Mouse (Mus musculus) midbrain, postnatal 0 days (tissue): Measurements from ENCODE around the gene Cp. TPM values are rescaled to one million over a fixed set of nuclear protein-coding genes. Genes with fewer than 3 reads are reported as not detected.
A peak's percentile ranks its signal among the peaks of the same experiment; 100 is the strongest.

Experiments used
- ATAC-seq: fragments of 200-750 bp; cut with Nextera tagmentation; 2 replicates; pipeline ENCODE4 v1.8.0; 2017; ENCODE audit warnings: moderate number of reproducible peaks, mild to moderate bottlenecking, moderate TSS enrichment, moderate library complexity; ENCODE audit not compliant: low FRiP score
- DNase-seq: peaks from one replicate; pipeline ENCODE4 v3.0.0-alpha.2; 2015; ENCODE audit warnings: low spot score
- H3K27ac ChIP-seq: fragments of 300-500 bp; sonication (generic); 2 replicates; pipeline ENCODE4 v1.5.1; 2014; ENCODE audit warnings: low read depth, mild to moderate bottlenecking, low read length, mixed read lengths
- H3K27me3 ChIP-seq: fragments of 300-500 bp; sonication (generic); 2 replicates; pipeline ENCODE4 v1.6.1; 2014; ENCODE audit warnings: low read length, control low read depth, mixed read lengths; ENCODE audit not compliant: insufficient read depth
- H3K36me3 ChIP-seq: fragments of 300-500 bp; sonication (generic); 2 replicates; pipeline ENCODE4 v1.6.1; 2014; ENCODE audit warnings: low read length, control low read depth, mixed read lengths; ENCODE audit not compliant: insufficient read depth
- H3K4me1 ChIP-seq: fragments of 300-500 bp; sonication (generic); 2 replicates; pipeline ENCODE4 v1.6.1; 2014; ENCODE audit warnings: mild to moderate bottlenecking, control low read depth, antibody characterized with exemption, low read length, mixed read lengths; ENCODE audit not compliant: insufficient read depth
- H3K4me2 ChIP-seq: fragments of 300-500 bp; sonication (generic); 2 replicates; pipeline ENCODE4 v1.6.1; 2014; ENCODE audit warnings: low read depth, mild to moderate bottlenecking, low read length, mixed read lengths; ENCODE audit not compliant: poor library complexity, severe bottlenecking
- H3K4me3 ChIP-seq: fragments of 300-500 bp; sonication (generic); 2 replicates; pipeline ENCODE4 v1.5.1; 2014; ENCODE audit warnings: low read depth, mild to moderate bottlenecking, low read length, moderate library complexity
- H3K9ac ChIP-seq: fragments of 300-500 bp; sonication (generic); replicated peaks from 2 replicates; pipeline ENCODE4 v1.6.1; 2014; ENCODE audit warnings: mild to moderate bottlenecking, low read length, moderate library complexity, mixed read lengths; ENCODE audit not compliant: poor library complexity, severe bottlenecking
- H3K9me3 ChIP-seq: fragments of 300-500 bp; sonication (generic); 2 replicates; pipeline ENCODE4 v1.6.1; 2016; ENCODE audit warnings: low read length, control low read depth
- CTCF ChIP-seq: IDR thresholded peaks from 2 replicates; pipeline ENCODE4 v1.5.1; 2016; ENCODE audit warnings: antibody characterized with exemption, mild to moderate bottlenecking
- WGBS: fragments of 180-500 bp; shearing (Covaris S2); extraction: QIAGEN DNeasy Blood & Tissue Kit; methylation state at CpG from one replicate; pipeline ENCODE4 v1.1.7; 2014; 5-methylcytosine and 5-hydroxymethylcytosine counted together
- polyA plus RNA-seq: library from polyadenylated mRNA; unstranded; fragments of >200 nt; fragmentation: Nextera tagmentation; extraction: Ambion mirVana; gene quantifications from 2 replicates; pipeline ENCODE4 v1.2.1, GENCODE M21; 2015
- total RNA-seq: library from RNA; depleted of rRNA; stranded (reverse); fragments of >200 nt; gene quantifications from 2 replicates; pipeline ENCODE4 v1.2.3, GENCODE M21; 2014

The Cp gene
- total and polyA plus RNA-seq, 2 experiments from 2014 or later, result 12.2 to 13.3 TPM

- Histone ChIP-seq H3K4me1 (no peaks in the 10 kb centered on the region), H3K9me3 (no peaks in the 10 kb centered on the region), H3K9ac (no peak overlapping the region), H3K27ac (no peak overlapping the region), H3K4me3 (no peak overlapping the region), H3K27me3 (no peaks in the 10 kb centered on the region), H3K4me2 (no peak overlapping the region), H3K36me3 (no peaks in the 10 kb centered on the region)
- ATAC-seq (no peak), DNase-seq (no peak)
- no peak for TF ChIP-seq CTCF
- 62% methylated on average over 4 of the region's 4 CpGs for WGBS
Measured at GRCm38 (mm10) chr3:19992388-19992787, 35.5 kb downstream of the Cp start.

GRCm38 (mm10) chr3:19999551-19999950 lies 42.7 kb downstream of the Cp start:
- TF ChIP-seq CTCF, result no peak
- no peak overlapping the region for H3K4me3 ChIP-seq
- no peak overlapping the region for H3K27ac ChIP-seq
- WGBS, result 92% methylated on average over 2 of the region's 2 CpGs
- H3K27me3 ChIP-seq, result no peaks in the 10 kb centered on the region
- no peaks in the 10 kb centered on the region for H3K4me1 ChIP-seq
- ATAC-seq (no peak), DNase-seq (no peak)
- no peak overlapping the region for H3K9ac ChIP-seq
- H3K4me2 ChIP-seq, result no peak overlapping the region
- peaks cover 3% of the 10 kb centered on the region for H3K36me3 ChIP-seq
- H3K9me3 ChIP-seq, result no peaks in the 10 kb centered on the region

GRCm38 (mm10) chr3:20000806-20001205 lies 44.0 kb downstream of the Cp start:
- Histone ChIP-seq H3K4me1 (no peaks in the 10 kb centered on the region), H3K4me3 (no peak overlapping the region), H3K36me3 (peaks cover 3% of the 10 kb centered on the region), H3K27me3 (no peaks in the 10 kb centered on the region), H3K27ac (no peak overlapping the region), H3K9me3 (no peaks in the 10 kb centered on the region), H3K9ac (no peak overlapping the region), H3K4me2 (no peak overlapping the region)
- 55% methylated on average over 4 of the region's 4 CpGs for WGBS
- ATAC-seq (no peak), DNase-seq (no peak)
- no peak for TF ChIP-seq CTCF

- H3K4me2 ChIP-seq, result no peak overlapping the region
- H3K9me3 ChIP-seq, result no peaks in the 10 kb centered on the region
- 86% methylated on average over 5 of the region's 5 CpGs for WGBS
- TF ChIP-seq CTCF, result peak; percentile 43
- H3K4me1 ChIP-seq, result no peaks in the 10 kb centered on the region
- no peak for ATAC-seq
- H3K27me3 ChIP-seq, result no peaks in the 10 kb centered on the region
- no peak overlapping the region for H3K27ac ChIP-seq
- no peak overlapping the region for H3K4me3 ChIP-seq
- no peak for DNase-seq
- peaks cover 3% of the 10 kb centered on the region for H3K36me3 ChIP-seq
- H3K9ac ChIP-seq, result no peak overlapping the region
Measured at GRCm38 (mm10) chr3:20002786-20003185, 45.9 kb downstream of the Cp start.

- no peak overlapping the region for H3K27ac ChIP-seq
- peaks cover 6% of the 10 kb centered on the region for H3K36me3 ChIP-seq
- DNase-seq (no peak), ATAC-seq (no peak)
- H3K4me2 ChIP-seq, result no peak overlapping the region
- H3K4me1 ChIP-seq, result no peaks in the 10 kb centered on the region
- H3K9me3 ChIP-seq, result no peaks in the 10 kb centered on the region
- TF ChIP-seq CTCF, result no peak
- no peak overlapping the region for H3K4me3 ChIP-seq
- 90% methylated on average over 8 of the region's 8 CpGs for WGBS
- no peak overlapping the region for H3K9ac ChIP-seq
- no peaks in the 10 kb centered on the region for H3K27me3 ChIP-seq
Measured at GRCm38 (mm10) chr3:20004422-20004821, 47.6 kb downstream of the Cp start.

- no peak overlapping the region for H3K4me2 ChIP-seq
- H3K36me3 ChIP-seq, result peaks cover 11% of the 10 kb centered on the region
- H3K9me3 ChIP-seq, result no peaks in the 10 kb centered on the region
- DNase-seq (no peak), ATAC-seq (no peak)
- no peak overlapping the region for H3K9ac ChIP-seq
- no peak overlapping the region for H3K4me3 ChIP-seq
- no peaks in the 10 kb centered on the region for H3K4me1 ChIP-seq
- 64% methylated on average over 1 of the region's 1 CpGs for WGBS
- H3K27ac ChIP-seq, result no peak overlapping the region
- no peak for TF ChIP-seq CTCF
- H3K27me3 ChIP-seq, result no peaks in the 10 kb centered on the region
Measured at GRCm38 (mm10) chr3:20005611-20006010, 48.8 kb downstream of the Cp start.

GRCm38 (mm10) chr3:20007275-20007674 lies 50.4 kb downstream of the Cp start:
- no peak overlapping the region for H3K27ac ChIP-seq
- TF ChIP-seq CTCF, result no peak
- no peak overlapping the region for H3K9ac ChIP-seq
- 95% methylated on average over 4 of the region's 4 CpGs for WGBS
- H3K4me1 ChIP-seq, result no peaks in the 10 kb centered on the region
- no peaks in the 10 kb centered on the region for H3K9me3 ChIP-seq
- no peak for DNase-seq
- H3K36me3 ChIP-seq, result peaks cover 13% of the 10 kb centered on the region
- no peak overlapping the region for H3K4me2 ChIP-seq
- H3K4me3 ChIP-seq, result no peak overlapping the region
- no peak for ATAC-seq
- no peaks in the 10 kb centered on the region for H3K27me3 ChIP-seq
